Mouse (Mus musculus) lung, postnatal 0 days (tissue): ENCODE measurements at regions not wholly inside any gene's neighbourhood (a gene's known extent, or its start where the extent isn't known, plus 50 kb on each side); places are given as distances from the start of the nearest gene placed in this dataset.

ENCODE experiments used
- CTCF ChIP-seq: IDR thresholded peaks from 2 replicates; pipeline ENCODE4 v1.5.1; 2016; ENCODE audit warnings: antibody characterized with exemption, mild to moderate bottlenecking
- EP300 ChIP-seq: IDR thresholded peaks from 2 replicates; pipeline ENCODE4 v1.6.1; 2016; ENCODE audit warnings: antibody characterized with exemption, mild to moderate bottlenecking, control low read depth

DNA sequence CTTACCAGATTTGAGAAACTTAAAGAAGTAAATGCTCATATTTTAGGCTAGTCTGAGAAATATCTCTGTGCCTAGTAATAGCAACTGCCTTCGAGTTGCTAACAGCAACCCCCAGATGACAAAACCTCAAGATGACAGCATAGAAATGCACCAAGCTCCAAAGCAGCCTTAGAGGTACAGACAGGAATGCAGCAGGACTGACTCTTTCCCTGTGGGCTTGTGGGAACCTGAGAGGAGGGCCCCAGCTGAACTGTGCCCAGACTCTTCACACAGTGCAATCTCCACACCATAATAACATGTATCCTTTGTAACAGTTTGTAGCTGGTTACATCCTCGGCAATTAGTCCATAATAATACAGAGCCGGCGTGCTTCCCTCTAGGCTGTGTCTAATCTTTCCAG is 252.9 kb upstream of the Spag17 start:
- no peak for TF ChIP-seq EP300
- no peak for TF ChIP-seq CTCF
